Mouse (Mus musculus): ENCODE data around the gene Stxbp6. TPM values are rescaled to one million over a fixed set of nuclear protein-coding genes. Genes with fewer than 3 reads are reported as not detected.

Gene Stxbp6
- total and polyA plus RNA-seq, 2 experiments from 2014 or later: 28.9 to 31.8 TPM

GRCm38 (mm10) chr12:45072185-45072584 lies 2.3 kb downstream of the Stxbp6 start:
- Histone ChIP-seq H3K36me3 (ENCODE audit: insufficient read depth, low read length) (no peaks in the 10 kb centered on the region), H3K27me3 (ENCODE audit: insufficient read depth, low read length) (no peaks in the 10 kb centered on the region), H3K9ac (replicated peaks; ENCODE audit: low read length, poor library complexity, severe bottlenecking) (no peak overlapping the region), H3K27ac (ENCODE audit: low read depth, low read length) (no peak overlapping the region), H3K4me2 (ENCODE audit: low read depth, low read length, poor library complexity, severe bottlenecking) (peak overlapping the region; percentile 99; the same call in 1 of the 2 replicates), H3K4me3 (ENCODE audit: low read depth, low read length) (no peak overlapping the region), H3K9me3 (ENCODE audit: low read length) (no peaks in the 10 kb centered on the region), H3K4me1 (ENCODE audit: insufficient read depth, low read length) (peaks cover 2% of the 10 kb centered on the region; the same call in 1 of the 2 replicates)
- TF ChIP-seq CTCF (IDR thresholded peaks at IDR 0.05): peak; percentile 42; the same call in 1 of the 2 replicates
- 58% methylated on average over 3 of the region's 3 CpGs for WGBS
- DNase-seq (ENCODE audit: low spot score) (no peak), ATAC-seq (ENCODE audit: low FRiP score) (no peak)

- ATAC-seq (ENCODE audit: low FRiP score): no peak
- H3K4me2 ChIP-seq (ENCODE audit: low read depth, low read length, poor library complexity, severe bottlenecking): no peak overlapping the region
- no peaks in the 10 kb centered on the region for H3K36me3 ChIP-seq (ENCODE audit: insufficient read depth, low read length)
- WGBS: 77% methylated on average over 9 of the region's 9 CpGs
- no peaks in the 10 kb centered on the region for H3K9me3 ChIP-seq (ENCODE audit: low read length)
- H3K4me3 ChIP-seq (ENCODE audit: low read depth, low read length): no peak overlapping the region
- no peak overlapping the region for H3K9ac ChIP-seq (replicated peaks; ENCODE audit: low read length, poor library complexity, severe bottlenecking)
- H3K4me1 ChIP-seq (ENCODE audit: insufficient read depth, low read length): peaks cover 2% of the 10 kb centered on the region; the same call in 1 of the 2 replicates
- no peak for DNase-seq (ENCODE audit: low spot score)
- no peak for TF ChIP-seq CTCF (IDR thresholded peaks at IDR 0.05)
- no peaks in the 10 kb centered on the region for H3K27me3 ChIP-seq (ENCODE audit: insufficient read depth, low read length)
- no peak overlapping the region for H3K27ac ChIP-seq (ENCODE audit: low read depth, low read length)
These were observed 4.3 kb downstream of the Stxbp6 start for GRCm38 (mm10) chr12:45070186-45070585.

DNA sequence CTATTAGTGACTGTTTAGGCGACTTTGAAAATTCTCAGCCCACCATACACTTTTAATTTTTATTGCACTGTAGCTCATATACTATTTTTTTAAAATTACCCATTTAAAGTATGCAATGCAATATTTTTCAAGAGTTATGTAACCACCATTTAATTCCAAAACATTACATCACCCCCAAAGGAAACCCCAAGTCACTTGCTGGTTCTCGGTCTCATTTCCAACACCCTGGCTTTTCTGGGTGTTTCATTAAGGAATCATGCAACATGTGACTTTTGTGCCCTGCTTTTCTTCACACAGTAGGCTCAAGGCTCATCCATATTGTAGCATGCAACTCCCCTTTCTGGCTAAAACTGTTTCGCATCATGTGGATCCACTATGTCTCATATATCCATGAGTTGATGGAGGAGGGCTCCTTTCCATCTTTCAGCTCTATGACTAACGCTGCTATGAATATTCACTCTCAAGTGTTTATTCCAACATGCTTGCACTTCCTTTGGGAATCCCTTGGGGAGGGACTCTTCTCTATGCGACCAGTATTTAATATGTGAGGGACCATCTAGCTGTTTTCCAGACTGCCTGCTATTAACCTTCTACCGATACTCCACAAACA lies 6.3 kb downstream of the Stxbp6 start:
- no peak for DNase-seq (ENCODE audit: low spot score)
- H3K27ac ChIP-seq (ENCODE audit: low read depth, low read length): no peak overlapping the region
- TF ChIP-seq CTCF (IDR thresholded peaks at IDR 0.05): no peak
- ATAC-seq (ENCODE audit: low FRiP score): no peak
- H3K4me3 ChIP-seq (ENCODE audit: low read depth, low read length): no peak overlapping the region
- H3K36me3 ChIP-seq (ENCODE audit: insufficient read depth, low read length): no peaks in the 10 kb centered on the region
- H3K4me1 ChIP-seq (ENCODE audit: insufficient read depth, low read length): peaks cover 2% of the 10 kb centered on the region; the same call in 1 of the 2 replicates
- no peak overlapping the region for H3K4me2 ChIP-seq (ENCODE audit: low read depth, low read length, poor library complexity, severe bottlenecking)
- H3K27me3 ChIP-seq (ENCODE audit: insufficient read depth, low read length): no peaks in the 10 kb centered on the region
- no peak overlapping the region for H3K9ac ChIP-seq (replicated peaks; ENCODE audit: low read length, poor library complexity, severe bottlenecking)
- H3K9me3 ChIP-seq (ENCODE audit: low read length): no peaks in the 10 kb centered on the region
- 87% methylated on average over 6 of the region's 6 CpGs for WGBS

DNA sequence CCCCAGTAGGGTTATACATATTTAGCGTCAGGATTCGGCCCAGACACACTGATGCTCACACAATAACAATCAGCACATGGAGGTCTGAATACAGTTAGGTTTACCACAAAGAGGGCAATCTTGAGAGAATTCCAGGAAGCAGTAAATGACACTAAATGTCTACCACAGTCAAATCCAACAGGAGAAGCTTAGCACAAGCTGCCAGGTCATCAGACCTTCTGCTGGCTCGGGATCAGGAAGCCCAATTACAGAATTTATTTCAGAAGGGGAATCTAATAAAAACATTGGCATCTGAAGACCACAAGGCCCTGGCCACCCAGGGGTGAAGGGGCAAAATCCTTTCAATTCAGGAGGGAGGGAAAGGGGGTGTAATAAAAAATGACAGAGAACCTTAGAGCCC lies 6.8 kb downstream of the Stxbp6 start:
- 32% methylated on average over 3 of the region's 3 CpGs for WGBS
- no peak overlapping the region for H3K27ac ChIP-seq (ENCODE audit: low read depth, low read length)
- no peak for TF ChIP-seq CTCF (IDR thresholded peaks at IDR 0.05)

DNA sequence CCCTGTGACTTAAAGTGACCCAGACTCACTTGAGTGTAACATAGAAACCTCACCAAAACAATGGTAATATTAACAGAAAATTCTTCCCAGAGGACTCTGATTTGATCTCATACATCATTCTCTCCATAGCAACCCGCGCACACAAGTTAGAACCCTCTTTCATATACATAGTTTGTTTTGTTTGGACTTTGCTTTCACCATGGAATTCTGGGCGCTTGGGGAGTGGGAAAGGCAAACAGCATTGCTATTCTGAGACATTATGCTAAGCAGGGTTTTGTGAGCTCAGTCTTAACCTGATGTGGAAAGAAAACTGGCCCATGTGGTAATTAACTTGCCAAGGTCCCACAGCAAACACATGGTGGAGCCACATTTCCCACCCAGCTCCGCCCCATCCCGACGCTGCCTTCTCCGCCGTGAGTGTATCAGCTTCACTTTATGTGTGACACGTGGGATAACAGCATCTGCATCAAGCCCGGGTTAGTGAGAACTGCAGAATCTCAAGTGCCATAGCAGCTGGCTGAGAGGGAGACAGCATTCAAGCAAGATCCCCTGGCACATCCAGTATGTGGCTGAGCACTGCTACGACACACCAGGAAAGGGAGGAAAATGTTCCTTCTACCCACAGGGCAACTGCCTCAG lies 7.3 kb downstream of the Stxbp6 start:
- H3K27ac ChIP-seq (ENCODE audit: low read depth, low read length): no peak overlapping the region

More for the DNA sequence above, 6.8 kb downstream of the Stxbp6 start:
- Histone ChIP-seq H3K9me3 (ENCODE audit: low read length) (no peaks in the 10 kb centered on the region), H3K36me3 (ENCODE audit: insufficient read depth, low read length) (no peaks in the 10 kb centered on the region), H3K4me2 (ENCODE audit: low read depth, low read length, poor library complexity, severe bottlenecking) (peak overlapping the region; percentile 26), H3K4me3 (ENCODE audit: low read depth, low read length) (no peak overlapping the region), H3K27me3 (ENCODE audit: insufficient read depth, low read length) (no peaks in the 10 kb centered on the region), H3K4me1 (ENCODE audit: insufficient read depth, low read length) (0 out of 2 replicates have a peak, but pooled peaks cover 2% of the 10 kb centered on the region), H3K9ac (replicated peaks; ENCODE audit: low read length, poor library complexity, severe bottlenecking) (no peak overlapping the region)
- ATAC-seq (ENCODE audit: low FRiP score) (no peak), DNase-seq (ENCODE audit: low spot score) (no peak)

DNA sequence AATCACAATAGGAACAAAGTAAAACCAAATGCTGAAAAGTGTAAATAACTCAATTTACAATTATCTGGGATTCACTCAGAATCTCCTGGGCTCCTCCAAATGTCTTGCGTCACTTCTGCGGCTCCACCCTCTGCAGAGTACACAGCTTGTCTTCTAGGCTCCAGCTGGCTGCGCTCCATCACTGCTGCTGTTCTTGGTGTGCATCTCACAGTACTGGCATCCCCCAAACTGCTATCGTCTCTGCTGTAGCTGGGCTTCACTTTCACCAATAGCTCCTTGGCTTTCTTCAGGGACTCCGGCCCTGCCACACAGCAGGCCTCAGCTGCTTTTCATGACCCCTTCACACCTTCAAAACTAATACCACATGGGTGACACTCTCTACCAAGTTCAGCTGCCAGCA lies 10.9 kb downstream of the Stxbp6 start:
- no peak for DNase-seq (ENCODE audit: low spot score)
- ATAC-seq (ENCODE audit: low FRiP score): no peak
- no peaks in the 10 kb centered on the region for H3K36me3 ChIP-seq (ENCODE audit: insufficient read depth, low read length)
- H3K27me3 ChIP-seq (ENCODE audit: insufficient read depth, low read length): no peaks in the 10 kb centered on the region
- H3K27ac ChIP-seq (ENCODE audit: low read depth, low read length): no peak overlapping the region
- TF ChIP-seq CTCF (IDR thresholded peaks at IDR 0.05): no peak
- no peaks in the 10 kb centered on the region for H3K9me3 ChIP-seq (ENCODE audit: low read length)
- 0 out of 2 replicates have a peak, but pooled peaks cover 2% of the 10 kb centered on the region for H3K4me1 ChIP-seq (ENCODE audit: insufficient read depth, low read length)
- no peak overlapping the region for H3K9ac ChIP-seq (replicated peaks; ENCODE audit: low read length, poor library complexity, severe bottlenecking)
- 87% methylated on average over 5 of the region's 5 CpGs for WGBS
- no peak overlapping the region for H3K4me2 ChIP-seq (ENCODE audit: low read depth, low read length, poor library complexity, severe bottlenecking)
- H3K4me3 ChIP-seq (ENCODE audit: low read depth, low read length): no peak overlapping the region

More for the DNA sequence above, 7.3 kb downstream of the Stxbp6 start:
- TF ChIP-seq CTCF (IDR thresholded peaks at IDR 0.05): no peak
- WGBS: 27% methylated on average over 11 of the region's 11 CpGs
- Histone ChIP-seq H3K4me2 (ENCODE audit: low read depth, low read length, poor library complexity, severe bottlenecking) (peak overlapping the region; percentile 26), H3K4me1 (ENCODE audit: insufficient read depth, low read length) (0 out of 2 replicates have a peak, but pooled peaks cover 2% of the 10 kb centered on the region), H3K36me3 (ENCODE audit: insufficient read depth, low read length) (no peaks in the 10 kb centered on the region), H3K9me3 (ENCODE audit: low read length) (no peaks in the 10 kb centered on the region), H3K27me3 (ENCODE audit: insufficient read depth, low read length) (no peaks in the 10 kb centered on the region), H3K9ac (replicated peaks; ENCODE audit: low read length, poor library complexity, severe bottlenecking) (no peak overlapping the region), H3K4me3 (ENCODE audit: low read depth, low read length) (no peak overlapping the region)
- ATAC-seq (ENCODE audit: low FRiP score) (no peak; the same call in 1 of the 2 replicates), DNase-seq (ENCODE audit: low spot score) (peak; percentile 28)

Measured in midbrain, postnatal 0 days (tissue).